Mouse (Mus musculus): ENCODE measurements around the gene Slc25a44.

DNA sequence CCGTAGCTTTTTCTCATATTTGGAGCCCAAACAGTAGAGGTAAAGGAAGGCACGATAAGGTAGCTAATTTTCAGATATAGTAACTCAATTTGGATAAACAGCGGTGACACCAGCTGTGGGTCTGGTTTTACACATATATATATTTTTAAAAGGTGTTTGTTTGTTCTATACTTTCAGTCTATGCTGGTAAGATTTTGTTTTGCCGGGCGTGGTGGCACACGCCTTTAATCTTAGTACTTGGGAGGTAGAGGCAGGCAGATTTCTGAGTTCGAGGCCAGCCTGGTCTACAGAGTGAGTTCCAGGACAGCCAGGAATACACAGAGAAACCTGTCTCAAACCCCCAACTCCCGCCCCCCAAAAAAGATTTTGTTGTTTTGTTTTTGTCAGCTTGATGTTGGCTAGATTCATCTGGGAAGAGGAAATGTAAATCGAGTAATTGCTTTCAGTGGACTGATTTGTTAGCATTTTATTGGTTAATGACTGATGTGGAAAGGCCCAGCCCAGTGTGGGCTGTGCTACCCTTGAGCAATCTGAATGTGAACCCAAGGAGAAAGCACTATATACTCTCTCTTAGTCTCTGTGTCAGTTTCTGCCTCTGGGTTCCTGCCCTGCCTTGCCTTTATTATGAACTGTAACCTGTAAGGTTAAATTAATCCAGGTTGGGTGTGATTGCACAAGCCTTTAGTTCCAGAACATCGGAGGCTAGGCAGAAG is 925 bp upstream of the Slc25a44 start:
- no peak for TF ChIP-seq CTCF (IDR thresholded peaks at IDR 0.05; ENCODE audit: insufficient read depth, low read depth, low read length)
- no peak for TF ChIP-seq POLR2A (IDR thresholded peaks at IDR 0.05; ENCODE audit: insufficient read depth, low read depth, low read length)

Measured in olfactory bulb, adult 2 months (tissue).